Mouse (Mus musculus) lung, postnatal 0 days (tissue): ENCODE data around the gene Pkn1.

Source experiments
- CTCF ChIP-seq: IDR thresholded peaks from 2 replicates; pipeline ENCODE4 v1.5.1; 2016; ENCODE audit warnings: antibody characterized with exemption, mild to moderate bottlenecking
- EP300 ChIP-seq: IDR thresholded peaks from 2 replicates; pipeline ENCODE4 v1.6.1; 2016; ENCODE audit warnings: antibody characterized with exemption, mild to moderate bottlenecking, control low read depth

- TF ChIP-seq CTCF (no peak), EP300 (no peak)
Measured at GRCm38 (mm10) chr8:83694369-83695160, 4.4 kb downstream of the Pkn1 start.
